Mouse (Mus musculus) CH12.LX (cell line): Measurements from ENCODE around the gene Slc19a2. TPM values are rescaled to one million over a fixed set of nuclear protein-coding genes. Genes with fewer than 3 reads are reported as not detected.

Experiments used
- DNase-seq: peaks from one replicate; pipeline ENCODE4 v3.0.0-alpha.2; 2013; ENCODE audit errors: extremely low read depth
- H3K27ac ChIP-seq: 2 replicates; pipeline ENCODE4 v1.5.1; 2012; ENCODE audit warnings: low read depth, mild to moderate bottlenecking, control low read depth, moderate library complexity; ENCODE audit not compliant: insufficient read depth
- H3K27me3 ChIP-seq: replicated peaks from 2 replicates; pipeline ENCODE3; 2012; ENCODE audit warnings: inconsistent platforms
- H3K36me3 ChIP-seq, 2 experiments: replicated peaks in 1 of 2; 2 replicates each; pipeline versions ENCODE3 to v1.6.1; 2012; ENCODE audit warnings: inconsistent platforms in 1 of 2, low read length in 1 of 2, mild to moderate bottlenecking in 1 of 2, mixed read lengths in 1 of 2, moderate library complexity in 1 of 2; ENCODE audit not compliant: control insufficient read depth in 1 of 2, insufficient read depth in 1 of 2
- H3K4me1 ChIP-seq, 2 experiments: 2 replicates each; pipeline ENCODE4 v1.6.1; 2012; ENCODE audit warnings: inconsistent platforms in 1 of 2, moderate library complexity in 1 of 2; ENCODE audit not compliant: insufficient read depth in 2 of 2, control insufficient read depth in 1 of 2
- H3K4me2 ChIP-seq: 2 replicates; pipeline ENCODE4 v1.6.1; 2012; ENCODE audit warnings: low read depth, mild to moderate bottlenecking, control low read depth; ENCODE audit not compliant: poor library complexity, insufficient read depth, severe bottlenecking
- H3K4me3 ChIP-seq, 3 experiments: fragments of 150-350 bp in 1 of 3; sonication (generic) in 1 of 3; replicated peaks in 1 of 3; 2 replicates each; pipeline versions ENCODE3 to v1.5.1; 2011 to 2012; ENCODE audit warnings: low read depth in 2 of 3, low read length in 2 of 3, mild to moderate bottlenecking in 2 of 3, moderate library complexity in 2 of 3, control low read depth in 1 of 3, improper control_type of control experiment in 1 of 3, inconsistent platforms in 1 of 3, mixed read lengths in 1 of 3; ENCODE audit not compliant: poor library complexity in 1 of 3
- H3K79me2 ChIP-seq: replicated peaks from 2 replicates; pipeline ENCODE4 v1.6.1; 2012; ENCODE audit warnings: mild to moderate bottlenecking, moderate library complexity; ENCODE audit not compliant: control insufficient read depth, poor library complexity, insufficient read depth, severe bottlenecking; ENCODE audit errors: extremely low read depth
- H3K9ac ChIP-seq: 2 replicates; pipeline ENCODE4 v1.6.1; 2012; ENCODE audit warnings: low read depth, mild to moderate bottlenecking, control low read depth, moderate library complexity; ENCODE audit not compliant: insufficient read depth
- H3K9me3 ChIP-seq: replicated peaks from 2 replicates; pipeline ENCODE3; 2012; ENCODE audit warnings: low read length, inconsistent platforms, mixed read lengths
- CHD1 ChIP-seq: IDR thresholded peaks from 2 replicates; pipeline ENCODE4 v1.6.1; 2012; ENCODE audit warnings: low read depth, low read length, improper control_type of control experiment, inconsistent platforms
- CHD2 ChIP-seq: IDR thresholded peaks from 2 replicates; pipeline ENCODE4 v1.6.1; 2011; ENCODE audit warnings: low read length, improper control_type of control experiment
- E2F4 ChIP-seq: IDR thresholded peaks from 2 replicates; pipeline ENCODE4 v1.6.1; 2011; ENCODE audit warnings: low read depth, low read length, improper control_type of control experiment; ENCODE audit not compliant: insufficient replicate concordance
- EP300 ChIP-seq: IDR thresholded peaks from 2 replicates; pipeline ENCODE4 v1.6.1; 2011; ENCODE audit warnings: low read length, improper control_type of control experiment
- GABPA ChIP-seq: IDR thresholded peaks from 2 replicates; pipeline ENCODE4 v1.6.1; 2012; ENCODE audit warnings: low read depth, low read length, improper control_type of control experiment, inconsistent platforms; ENCODE audit not compliant: insufficient replicate concordance
- HCFC1 ChIP-seq: IDR thresholded peaks from 2 replicates; pipeline ENCODE4 v1.6.1; 2012; ENCODE audit warnings: low read depth, mild to moderate bottlenecking, inconsistent platforms, low read length, improper control_type of control experiment
- IRF4 ChIP-seq: IDR thresholded peaks from 2 replicates; pipeline ENCODE4 v1.6.1; 2014; ENCODE audit warnings: low read depth, mild to moderate bottlenecking, inconsistent platforms, low read length, improper control_type of control experiment
- JUN ChIP-seq: IDR thresholded peaks from 2 replicates; pipeline ENCODE4 v1.6.1; 2011; ENCODE audit warnings: low read depth, mild to moderate bottlenecking, low read length, improper control_type of control experiment, moderate library complexity; ENCODE audit not compliant: insufficient read depth
- KAT2A ChIP-seq: IDR thresholded peaks from 2 replicates; pipeline ENCODE4 v1.6.1; 2012; ENCODE audit warnings: low read length, improper control_type of control experiment, inconsistent platforms; ENCODE audit not compliant: insufficient replicate concordance
- MAFK ChIP-seq: IDR thresholded peaks from 2 replicates; pipeline ENCODE4 v1.6.1; 2011; ENCODE audit warnings: low read length, improper control_type of control experiment; ENCODE audit not compliant: insufficient replicate concordance
- MXI1 ChIP-seq: IDR thresholded peaks from 2 replicates; pipeline ENCODE4 v1.6.1; 2011; ENCODE audit warnings: mild to moderate bottlenecking, low read depth, low read length, improper control_type of control experiment
- MYC ChIP-seq: IDR thresholded peaks from 2 replicates; pipeline ENCODE4 v1.6.1; 2011; ENCODE audit warnings: low read depth, mild to moderate bottlenecking, improper control_type of control experiment, low read length
- NELFE ChIP-seq: IDR thresholded peaks from 2 replicates; pipeline ENCODE4 v1.6.1; 2011; ENCODE audit warnings: low read depth, low read length, improper control_type of control experiment
- NRF1 ChIP-seq: IDR thresholded peaks from 2 replicates; pipeline ENCODE4 v1.6.1; 2014; ENCODE audit warnings: low read depth, mild to moderate bottlenecking, inconsistent platforms, low read length, improper control_type of control experiment, moderate library complexity
- POLR2AphosphoS2 ChIP-seq: IDR thresholded peaks from 2 replicates; pipeline ENCODE4 v1.6.1; 2011; ENCODE audit warnings: low read depth, low read length, improper control_type of control experiment
- RAD21 ChIP-seq: IDR thresholded peaks from 2 replicates; pipeline ENCODE4 v1.6.1; 2011; ENCODE audit warnings: low read depth, mild to moderate bottlenecking, low read length, improper control_type of control experiment, moderate library complexity
- RCOR1 ChIP-seq: conservative IDR thresholded peaks from 2 replicates; pipeline ENCODE4 v1.6.1; 2012; ENCODE audit warnings: low read depth, mild to moderate bottlenecking, inconsistent platforms, low read length, improper control_type of control experiment
- SIN3A ChIP-seq: IDR thresholded peaks from 2 replicates; pipeline ENCODE4 v1.6.1; 2012; ENCODE audit warnings: low read length, improper control_type of control experiment, inconsistent platforms
- SMC3 ChIP-seq: IDR thresholded peaks from 2 replicates; pipeline ENCODE4 v1.6.1; 2011; ENCODE audit warnings: low read depth, low read length, improper control_type of control experiment
- TBP ChIP-seq: conservative IDR thresholded peaks from 2 replicates; pipeline ENCODE4 v1.6.1; 2011; ENCODE audit warnings: low read depth, low read length, improper control_type of control experiment
- TCF12 ChIP-seq: IDR thresholded peaks from 2 replicates; pipeline ENCODE4 v1.6.1; 2014; ENCODE audit warnings: low read depth, mild to moderate bottlenecking, inconsistent platforms, low read length, improper control_type of control experiment
- USF1 ChIP-seq: IDR thresholded peaks from 2 replicates; pipeline ENCODE4 v1.6.1; 2014; ENCODE audit warnings: low read depth, mild to moderate bottlenecking, inconsistent platforms, low read length, improper control_type of control experiment
- ZC3H11A ChIP-seq: IDR thresholded peaks from 2 replicates; pipeline ENCODE4 v1.6.1; 2012; ENCODE audit warnings: low read depth, mild to moderate bottlenecking, inconsistent platforms, low read length, improper control_type of control experiment
- ZKSCAN1 ChIP-seq: IDR thresholded peaks from 2 replicates; pipeline ENCODE4 v1.6.1; 2012; ENCODE audit warnings: low read depth, inconsistent platforms, low read length, improper control_type of control experiment, borderline replicate concordance
- dilution Hi-C: fragments of 300-500 bp; cut with MboI; formaldehyde crosslinking; loops from 2 replicates; pipeline ENCODE4 v1.14.3; 2020; ENCODE audit warnings: low sequenced_read_pairs; ENCODE audit not compliant: extremely low pct_unique_long_range_greater_than_20kb, extremely low pct_ligation_motif_present
- in situ Hi-C: fragments of 300-500 bp; cut with MboI; formaldehyde crosslinking; loops from 3 replicates; pipeline ENCODE4 v1.14.3; 2019; ENCODE audit warnings: low sequenced_read_pairs, low pct_ligation_motif_present, low pct_unique_long_range_greater_than_20kb, mixed read lengths
- polyA plus RNA-seq: library from polyadenylated mRNA; unstranded; fragments of >175 nt; gene quantifications from 2 replicates; pipeline ENCODE4 v1.2.1, GENCODE M21; 2012; ENCODE audit warnings: low read depth; ENCODE audit not compliant: insufficient read length
- total RNA-seq, 2 experiments: library from RNA; depleted of rRNA; stranded (reverse); fragments of 300-350 nt in 1 of 2; fragments of >200 nt in 1 of 2; gene quantifications; 2 replicates each; pipeline ENCODE4 v1.2.3; 2012 to 2014

The Slc19a2 gene
- total and polyA plus RNA-seq, 3 experiments, result 11.6 to 28.4 (median 16.8) TPM

GRCm38 (mm10) chr1:164215097-164215496 is 33.7 kb upstream of the Slc19a2 start:
- Histone ChIP-seq H3K4me1 (no peaks in the 10 kb centered on the region; a peak in 1 of 4 replicates), H3K27me3 (no peaks in the 10 kb centered on the region), H3K36me3 (no peaks in the 10 kb centered on the region), H3K4me2 (no peak overlapping the region), H3K27ac (no peak overlapping the region), H3K79me2 (no peaks in the 10 kb centered on the region), H3K4me3 (no peak overlapping the region), H3K9me3 (no peaks in the 10 kb centered on the region), H3K9ac (no peak overlapping the region)
- no peak for TF ChIP-seq KAT2A
- TF ChIP-seq MAFK, result no peak
- no peak for TF ChIP-seq EP300
- no peak for TF ChIP-seq GABPA
- TF ChIP-seq NRF1, result no peak
- no peak for TF ChIP-seq RAD21
- no peak for TF ChIP-seq SIN3A
- no peak for TF ChIP-seq IRF4
- TF ChIP-seq TCF12, result no peak
- no peak for TF ChIP-seq JUN
- TF ChIP-seq POLR2AphosphoS2, result no peak
- TF ChIP-seq E2F4, result no peak
- TF ChIP-seq ZKSCAN1, result no peak
- TF ChIP-seq SMC3, result no peak
- no peak for TF ChIP-seq TBP
- TF ChIP-seq MXI1, result no peak
- no peak for TF ChIP-seq USF1
- TF ChIP-seq CHD1, result no peak
- TF ChIP-seq RCOR1, result no peak
- dilution Hi-C loops, result no loop called here
- in situ Hi-C loops, result no loop called here
- no peak for DNase-seq

GRCm38 (mm10) chr1:164215540-164215939 is 33.3 kb upstream of the Slc19a2 start:
- H3K27me3 ChIP-seq, result no peaks in the 10 kb centered on the region
- dilution Hi-C loops, result no loop called here
- no peak overlapping the region for H3K4me3 ChIP-seq
- H3K79me2 ChIP-seq, result no peaks in the 10 kb centered on the region
- no peak for TF ChIP-seq NELFE
- TF ChIP-seq HCFC1, result no peak
- no peak for TF ChIP-seq CHD1
- no peak for TF ChIP-seq MYC
- TF ChIP-seq CHD2, result no peak
- TF ChIP-seq ZC3H11A, result no peak
- TF ChIP-seq, all 38 proteins: peak for 0
- Histone ChIP-seq H3K27ac (no peak overlapping the region), H3K36me3 (no peaks in the 10 kb centered on the region), H3K4me2 (no peak overlapping the region), H3K9me3 (no peaks in the 10 kb centered on the region), H3K9ac (no peak overlapping the region), H3K4me1 (no peaks in the 10 kb centered on the region; a peak in 1 of 4 replicates)
- in situ Hi-C loops, result no loop called here
- DNase-seq, result no peak
